Mouse (Mus musculus): ENCODE measurements around the gene Npsr1. TPM values are rescaled to one million over a fixed set of nuclear protein-coding genes. Genes with fewer than 3 reads are reported as not detected.

Npsr1 gene
- polyA plus RNA-seq, 1 experiment from 2014 or later: not detected

DNA sequence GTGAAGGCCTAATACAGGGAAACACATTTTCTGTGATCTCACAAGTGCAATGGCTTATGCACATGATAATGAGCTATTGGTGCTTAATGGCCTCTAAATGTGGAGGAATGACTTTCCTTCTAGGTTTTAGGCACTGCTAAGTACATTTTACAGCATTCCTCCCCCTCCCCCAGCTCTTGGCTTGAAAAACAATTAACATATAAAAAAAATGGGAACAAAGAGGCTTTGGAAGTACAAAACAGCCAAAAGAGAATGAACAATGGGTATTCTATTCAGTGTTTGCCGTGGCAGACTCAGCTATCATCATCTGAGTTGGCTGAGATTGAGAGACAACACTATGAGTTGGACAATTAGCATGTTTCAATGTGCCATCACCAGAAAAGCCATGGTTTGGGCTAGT, 62.6 kb downstream of the Npsr1 start:
- Histone ChIP-seq H3K27me3 (no peaks in the 10 kb centered on the region), H3K9ac (no peak overlapping the region), H3K36me3 (no peaks in the 10 kb centered on the region), H3K27ac (no peak overlapping the region), H3K4me2 (replicated peaks) (no peak overlapping the region), H3K9me3 (no peaks in the 10 kb centered on the region), H3K4me1 (no peaks in the 10 kb centered on the region), H3K4me3 (no peak overlapping the region)
- ATAC-seq (ENCODE audit: insufficient number of reproducible peaks, insufficient read depth, low FRiP score, low TSS enrichment): no peak
- 27% methylated on average over 1 of the region's 1 CpGs for WGBS

DNA sequence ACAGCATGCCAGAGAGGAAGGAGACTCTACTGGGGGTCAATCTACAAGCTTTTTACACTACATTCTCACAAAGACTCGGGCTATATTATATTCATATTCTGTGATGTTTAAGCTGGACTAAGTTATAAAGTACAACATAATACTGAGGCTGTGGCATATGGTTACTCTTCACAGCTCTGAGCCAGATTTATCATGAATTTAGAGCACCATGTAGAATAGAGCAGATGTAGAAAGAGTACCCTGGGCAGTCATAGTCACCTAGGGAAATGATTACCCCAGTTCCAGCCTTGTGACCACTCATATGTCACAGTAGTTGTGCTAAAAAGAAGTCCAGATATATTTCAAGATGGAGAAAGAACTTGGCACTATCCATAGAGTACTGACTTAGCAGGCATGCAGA, 70.7 kb downstream of the Npsr1 start:
- H3K9ac ChIP-seq: no peak overlapping the region
- H3K27me3 ChIP-seq: no peaks in the 10 kb centered on the region
- H3K9me3 ChIP-seq: no peaks in the 10 kb centered on the region
- no peaks in the 10 kb centered on the region for H3K4me1 ChIP-seq
- no peak for ATAC-seq (ENCODE audit: insufficient number of reproducible peaks, insufficient read depth, low FRiP score, low TSS enrichment)
- H3K27ac ChIP-seq: no peak overlapping the region
- no peak overlapping the region for H3K4me3 ChIP-seq
- H3K4me2 ChIP-seq (replicated peaks): no peak overlapping the region
- H3K36me3 ChIP-seq: no peaks in the 10 kb centered on the region
- WGBS: 75% methylated on average over 1 of the region's 1 CpGs

DNA sequence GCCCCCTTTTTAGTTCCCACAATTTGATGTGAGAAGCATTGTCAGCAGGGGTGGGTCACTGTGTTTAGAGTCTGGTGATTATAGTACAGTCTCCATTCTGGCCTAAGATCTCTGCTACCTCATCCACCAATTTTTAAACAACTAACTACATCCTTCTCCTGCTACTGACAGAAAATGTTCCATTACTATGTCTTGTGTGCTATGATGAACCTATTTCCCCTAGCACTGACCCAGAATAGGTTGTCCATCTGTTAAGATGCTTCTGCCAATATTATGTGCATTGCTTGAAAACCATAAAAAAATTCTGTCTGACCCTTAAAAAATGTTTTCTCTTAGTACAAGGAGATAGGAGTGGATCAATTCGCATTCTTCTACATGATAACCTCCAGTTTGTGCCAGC, 72.9 kb downstream of the Npsr1 start:
- ATAC-seq (ENCODE audit: insufficient number of reproducible peaks, insufficient read depth, low FRiP score, low TSS enrichment): no peak
- no peak overlapping the region for H3K9ac ChIP-seq
- no peaks in the 10 kb centered on the region for H3K9me3 ChIP-seq
- H3K36me3 ChIP-seq: no peaks in the 10 kb centered on the region
- H3K4me1 ChIP-seq: no peaks in the 10 kb centered on the region
- no peak overlapping the region for H3K4me3 ChIP-seq
- WGBS: 79% methylated on average over 1 of the region's 1 CpGs
- no peak overlapping the region for H3K27ac ChIP-seq
- no peak overlapping the region for H3K4me2 ChIP-seq (replicated peaks)
- H3K27me3 ChIP-seq: no peaks in the 10 kb centered on the region

DNA sequence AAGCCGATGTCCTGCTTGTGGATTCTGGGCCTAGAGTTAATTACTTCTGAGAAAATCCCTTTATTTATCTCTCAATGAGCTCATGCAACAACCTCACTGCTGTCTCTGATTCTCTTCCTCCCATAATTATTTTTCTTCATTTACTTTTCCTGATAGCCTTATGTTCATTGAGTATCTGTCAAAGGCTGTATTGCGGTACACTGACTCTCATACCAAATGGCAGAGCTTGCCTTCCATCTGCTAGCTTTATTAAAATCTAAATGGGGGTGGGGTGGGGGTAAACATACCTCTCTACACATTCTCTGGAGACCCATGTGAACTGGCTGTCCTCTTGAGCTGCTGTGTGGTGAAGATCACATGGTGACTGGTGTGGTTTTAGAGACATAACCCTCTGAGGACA, 80.9 kb downstream of the Npsr1 start:
- ATAC-seq (ENCODE audit: insufficient number of reproducible peaks, insufficient read depth, low FRiP score, low TSS enrichment): no peak
- Histone ChIP-seq H3K27me3 (no peaks in the 10 kb centered on the region), H3K4me3 (no peak overlapping the region), H3K4me2 (replicated peaks) (no peak overlapping the region), H3K27ac (no peak overlapping the region), H3K9ac (no peak overlapping the region), H3K9me3 (no peaks in the 10 kb centered on the region), H3K36me3 (no peaks in the 10 kb centered on the region), H3K4me1 (no peaks in the 10 kb centered on the region)
- 88% methylated on average over 2 of the region's 2 CpGs for WGBS

DNA sequence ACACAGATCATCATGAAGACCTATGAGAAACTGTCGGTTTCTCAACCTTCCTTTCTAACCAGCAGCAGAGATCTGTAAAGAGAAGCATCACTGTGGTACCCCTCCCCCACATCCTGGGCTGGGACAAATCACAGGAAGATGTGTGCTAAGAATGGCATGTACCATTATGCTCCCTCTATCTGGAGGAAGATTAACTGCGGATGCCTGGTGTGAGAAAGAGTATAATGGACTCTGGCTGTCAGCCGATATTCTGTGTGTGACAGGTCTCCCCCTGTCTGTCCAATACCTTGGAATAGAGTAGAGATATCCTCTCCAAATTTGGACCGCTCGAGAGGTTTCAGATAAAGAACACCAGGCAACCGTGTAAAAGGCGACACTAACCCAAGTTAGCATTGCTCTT, 83.1 kb downstream of the Npsr1 start:
- H3K27me3 ChIP-seq: no peaks in the 10 kb centered on the region
- H3K4me1 ChIP-seq: no peaks in the 10 kb centered on the region
- H3K27ac ChIP-seq: no peak overlapping the region
- WGBS: 86% methylated on average over 7 of the region's 7 CpGs
- no peak for ATAC-seq (ENCODE audit: insufficient number of reproducible peaks, insufficient read depth, low FRiP score, low TSS enrichment)
- H3K4me2 ChIP-seq (replicated peaks): no peak overlapping the region
- H3K9me3 ChIP-seq: no peaks in the 10 kb centered on the region
- H3K36me3 ChIP-seq: no peaks in the 10 kb centered on the region
- H3K9ac ChIP-seq: no peak overlapping the region
- H3K4me3 ChIP-seq: no peak overlapping the region

GRCm38 (mm10) chr9:24186289-24186688, 88.5 kb downstream of the Npsr1 start:
- no peaks in the 10 kb centered on the region for H3K36me3 ChIP-seq
- H3K9me3 ChIP-seq: no peaks in the 10 kb centered on the region
- H3K4me2 ChIP-seq (replicated peaks): no peak overlapping the region
- no peak for ATAC-seq (ENCODE audit: insufficient number of reproducible peaks, insufficient read depth, low FRiP score, low TSS enrichment)
- H3K9ac ChIP-seq: no peak overlapping the region
- no peak overlapping the region for H3K4me3 ChIP-seq
- H3K27ac ChIP-seq: no peak overlapping the region
- H3K27me3 ChIP-seq: no peaks in the 10 kb centered on the region
- WGBS: 75% methylated on average over 5 of the region's 5 CpGs
- H3K4me1 ChIP-seq: peaks cover 3% of the 10 kb centered on the region

DNA sequence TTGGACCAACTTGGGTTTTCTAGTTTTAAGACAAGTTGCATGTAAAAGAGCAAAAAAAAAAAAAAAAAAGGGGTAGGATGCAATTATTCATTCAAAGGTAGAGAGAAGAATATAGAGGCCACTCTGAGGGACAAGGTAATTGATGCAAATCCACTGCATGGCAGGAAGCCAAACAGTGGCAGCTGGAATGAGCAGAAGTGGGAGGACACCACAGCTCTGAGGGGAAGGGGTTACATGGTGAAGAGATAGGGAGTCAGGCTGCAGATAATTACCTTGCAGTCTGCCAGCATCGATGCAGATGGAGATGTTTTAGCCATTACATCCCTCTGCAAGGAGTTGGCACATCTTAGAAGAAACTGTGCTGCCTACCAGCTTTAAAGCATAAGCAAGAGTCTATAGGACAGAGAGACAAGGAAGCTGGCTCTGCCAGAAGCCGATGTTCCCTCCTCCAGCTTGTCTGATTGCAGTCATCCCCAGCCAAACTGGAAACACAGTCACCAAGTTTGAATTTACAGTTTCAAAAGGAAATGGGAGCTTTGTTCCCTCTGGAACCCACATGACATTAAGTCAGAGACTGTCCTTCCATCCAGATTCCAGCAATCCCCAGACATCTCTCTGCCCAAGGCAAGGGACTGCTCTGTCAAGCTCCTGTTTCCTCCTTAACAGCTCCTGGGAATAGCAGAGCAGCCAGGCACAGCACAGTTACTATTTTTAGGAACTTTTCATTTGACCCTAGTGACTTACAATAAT, 91.9 kb downstream of the Npsr1 start:
- H3K9ac ChIP-seq: no peak overlapping the region
- H3K4me1 ChIP-seq: peaks cover 3% of the 10 kb centered on the region
- no peak overlapping the region for H3K4me3 ChIP-seq
- no peaks in the 10 kb centered on the region for H3K36me3 ChIP-seq
- H3K4me2 ChIP-seq (replicated peaks): no peak overlapping the region
- no peak for ATAC-seq (ENCODE audit: insufficient number of reproducible peaks, insufficient read depth, low FRiP score, low TSS enrichment)
- no peak overlapping the region for H3K27ac ChIP-seq
- H3K27me3 ChIP-seq: no peaks in the 10 kb centered on the region
- WGBS: 34% methylated on average over 2 of the region's 2 CpGs
- no peaks in the 10 kb centered on the region for H3K9me3 ChIP-seq

- no peaks in the 10 kb centered on the region for H3K9me3 ChIP-seq
- peaks cover 3% of the 10 kb centered on the region for H3K4me1 ChIP-seq
- no peak for ATAC-seq (ENCODE audit: insufficient number of reproducible peaks, insufficient read depth, low FRiP score, low TSS enrichment)
- H3K4me2 ChIP-seq (replicated peaks): no peak overlapping the region
- no peaks in the 10 kb centered on the region for H3K27me3 ChIP-seq
- no peak overlapping the region for H3K9ac ChIP-seq
- WGBS: 48% methylated on average over 1 of the region's 1 CpGs
- no peaks in the 10 kb centered on the region for H3K36me3 ChIP-seq
- no peak overlapping the region for H3K4me3 ChIP-seq
- H3K27ac ChIP-seq: no peak overlapping the region
These were observed 92.4 kb downstream of the Npsr1 start for GRCm38 (mm10) chr9:24190261-24190588.

- Histone ChIP-seq H3K36me3 (no peaks in the 10 kb centered on the region), H3K9ac (no peak overlapping the region), H3K4me2 (replicated peaks) (no peak overlapping the region), H3K27ac (no peak overlapping the region), H3K9me3 (no peaks in the 10 kb centered on the region), H3K27me3 (no peaks in the 10 kb centered on the region), H3K4me1 (no peaks in the 10 kb centered on the region), H3K4me3 (no peak overlapping the region)
- WGBS: 75% methylated on average over 1 of the region's 1 CpGs
- ATAC-seq (ENCODE audit: insufficient number of reproducible peaks, insufficient read depth, low FRiP score, low TSS enrichment): no peak
These were observed 100.5 kb downstream of the Npsr1 start for GRCm38 (mm10) chr9:24198254-24198653.

DNA sequence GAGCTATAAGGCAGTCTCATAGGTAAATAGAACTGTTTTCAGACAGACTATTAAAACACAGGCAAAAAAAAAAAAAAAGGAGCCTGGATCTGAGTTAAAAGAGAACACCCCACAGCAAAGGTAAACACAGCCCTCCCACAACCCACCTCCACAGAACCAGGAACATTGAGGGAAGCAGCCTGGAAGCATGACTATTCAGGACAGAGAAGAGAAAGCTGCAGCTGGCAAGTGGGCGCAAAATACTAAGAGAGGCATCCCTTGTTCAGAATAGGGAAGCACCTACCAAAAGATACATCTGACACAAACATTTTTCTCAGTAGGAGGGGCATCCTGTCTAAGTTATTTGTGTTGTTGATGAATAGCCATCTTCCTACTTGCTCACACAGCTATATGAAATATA, 113.8 kb downstream of the Npsr1 start:
- Histone ChIP-seq H3K9ac (no peak overlapping the region), H3K4me3 (no peak overlapping the region), H3K4me2 (replicated peaks) (no peak overlapping the region), H3K9me3 (no peaks in the 10 kb centered on the region), H3K27me3 (no peaks in the 10 kb centered on the region), H3K36me3 (no peaks in the 10 kb centered on the region), H3K27ac (no peak overlapping the region), H3K4me1 (no peaks in the 10 kb centered on the region)
- WGBS: 100% methylated on average over 1 of the region's 1 CpGs
- ATAC-seq (ENCODE audit: insufficient number of reproducible peaks, insufficient read depth, low FRiP score, low TSS enrichment): no peak

- 49% methylated on average over 1 of the region's 1 CpGs for WGBS
- H3K36me3 ChIP-seq: no peaks in the 10 kb centered on the region
- no peaks in the 10 kb centered on the region for H3K9me3 ChIP-seq
- no peak overlapping the region for H3K4me3 ChIP-seq
- ATAC-seq (ENCODE audit: insufficient number of reproducible peaks, insufficient read depth, low FRiP score, low TSS enrichment): no peak
- no peak overlapping the region for H3K4me2 ChIP-seq (replicated peaks)
- H3K27me3 ChIP-seq: no peaks in the 10 kb centered on the region
- no peak overlapping the region for H3K9ac ChIP-seq
- no peaks in the 10 kb centered on the region for H3K4me1 ChIP-seq
- no peak overlapping the region for H3K27ac ChIP-seq
These were observed 119.9 kb downstream of the Npsr1 start for GRCm38 (mm10) chr9:24217721-24218120.

DNA sequence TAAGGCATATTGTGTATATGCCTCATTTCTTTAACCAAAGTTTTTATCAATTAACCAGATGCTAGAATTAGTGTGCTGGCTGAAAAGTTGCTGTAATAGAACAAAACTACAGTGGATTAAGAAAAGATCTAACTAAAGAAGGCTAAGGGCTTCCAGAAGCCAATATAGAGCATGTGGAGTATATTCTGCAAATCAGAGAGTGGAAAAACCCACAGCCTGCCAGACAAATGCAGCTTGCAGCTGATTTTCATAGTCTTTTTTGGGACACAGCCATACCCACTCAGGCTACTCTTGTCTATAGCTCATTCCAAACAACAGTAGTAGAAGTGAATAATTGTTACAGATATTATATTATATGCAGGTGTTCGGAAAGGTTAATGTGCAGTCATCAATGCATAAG, 138.7 kb downstream of the Npsr1 start:
- Histone ChIP-seq H3K4me2 (replicated peaks) (no peak overlapping the region), H3K27me3 (no peaks in the 10 kb centered on the region), H3K4me3 (no peak overlapping the region), H3K36me3 (no peaks in the 10 kb centered on the region), H3K9ac (no peak overlapping the region), H3K27ac (no peak overlapping the region), H3K4me1 (no peaks in the 10 kb centered on the region), H3K9me3 (no peaks in the 10 kb centered on the region)
- ATAC-seq (ENCODE audit: insufficient number of reproducible peaks, insufficient read depth, low FRiP score, low TSS enrichment): no peak
- 95% methylated on average over 1 of the region's 1 CpGs for WGBS

GRCm38 (mm10) chr9:24247557-24247956, 149.8 kb downstream of the Npsr1 start:
- Histone ChIP-seq H3K4me2 (replicated peaks) (no peak overlapping the region), H3K4me3 (no peak overlapping the region), H3K9me3 (no peaks in the 10 kb centered on the region), H3K4me1 (no peaks in the 10 kb centered on the region), H3K27me3 (no peaks in the 10 kb centered on the region), H3K9ac (no peak overlapping the region), H3K36me3 (no peaks in the 10 kb centered on the region), H3K27ac (no peak overlapping the region)
- ATAC-seq (ENCODE audit: insufficient number of reproducible peaks, insufficient read depth, low FRiP score, low TSS enrichment): no peak
